Mouse (Mus musculus) cerebellum, postnatal 10 days (tissue): ENCODE measurements around the gene Rnf114.

Source experiments
- DNase-seq, 2 experiments: peaks; one replicate each; pipeline ENCODE4 v3.0.0; 2021; ENCODE audit warnings: mixed read lengths in 2 of 2

The Rnf114 gene

DNA sequence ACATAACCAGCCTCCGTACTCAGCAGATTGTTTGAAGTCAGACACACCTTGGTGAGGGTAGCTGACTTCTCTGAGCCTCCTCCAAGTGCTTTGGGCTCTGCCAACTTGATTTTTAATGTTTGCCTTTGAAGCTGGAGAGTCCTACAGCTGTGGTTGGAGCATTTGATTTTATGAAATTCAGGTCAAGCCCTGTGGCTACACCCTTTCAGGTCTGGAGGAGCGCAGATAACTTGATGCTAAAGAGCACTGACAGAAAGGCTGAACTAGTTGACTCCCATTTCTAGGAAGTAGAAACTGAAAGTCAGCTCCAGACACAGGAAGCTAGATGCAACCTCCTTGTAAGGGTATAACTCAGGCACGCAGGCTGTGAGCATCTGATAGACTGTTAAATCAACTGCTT is 12.7 kb downstream of the Rnf114 start:
- DNase-seq = no peak

- DNase-seq = no peak
These were observed 14.3 kb downstream of the Rnf114 start for GRCm38 (mm10) chr2:167506546-167507260.

- DNase-seq = no peak
These were observed 15.4 kb downstream of the Rnf114 start for GRCm38 (mm10) chr2:167507719-167508385.

DNA sequence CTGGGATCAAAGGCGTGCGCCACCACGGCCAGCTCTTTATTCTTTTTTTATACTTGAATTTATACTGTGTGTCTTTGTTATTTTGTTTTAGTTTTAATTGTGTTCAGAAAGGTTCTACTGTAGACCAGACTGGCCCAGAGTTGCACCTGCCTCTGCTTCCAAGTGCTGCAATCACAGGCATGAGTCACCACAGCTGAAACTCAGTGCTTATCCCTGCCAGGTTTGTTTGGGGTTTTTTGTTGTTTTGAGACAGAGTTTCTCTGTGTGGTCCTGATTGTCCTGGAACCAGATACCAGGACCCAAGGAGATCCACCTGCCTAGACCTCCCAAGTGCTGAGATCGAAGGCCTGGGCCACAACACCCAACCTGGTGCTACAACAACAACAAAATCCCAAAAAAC is 16.1 kb downstream of the Rnf114 start:
- no peak for DNase-seq

- no peak for DNase-seq
These were observed 18.0 kb downstream of the Rnf114 start for GRCm38 (mm10) chr2:167510485-167510884.

GRCm38 (mm10) chr2:167512365-167512764 is 19.9 kb downstream of the Rnf114 start:
- DNase-seq = peak in 1 of 2 experiments; percentile 50

GRCm38 (mm10) chr2:167512970-167513369 is 20.5 kb downstream of the Rnf114 start:
- no peak for DNase-seq

DNA sequence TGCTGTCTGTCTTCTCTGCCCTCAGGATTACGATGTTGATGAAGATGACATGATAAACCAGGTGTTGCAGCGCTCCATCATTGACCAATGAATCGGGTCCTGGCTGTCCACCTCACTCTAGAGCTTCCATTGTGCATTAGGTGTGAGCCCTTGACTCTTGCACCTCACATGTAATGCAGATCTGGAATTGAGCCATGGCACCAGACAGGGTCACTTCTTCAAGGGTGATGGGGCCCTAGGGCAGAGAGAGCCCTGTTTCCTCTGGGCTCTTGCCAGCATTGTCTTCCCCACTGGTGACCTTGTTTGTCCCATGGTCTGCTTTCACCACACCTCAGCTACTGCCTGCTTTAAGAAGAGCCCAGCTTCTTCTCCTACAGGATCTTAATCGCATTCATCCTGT is 22.2 kb downstream of the Rnf114 start:
- no peak for DNase-seq

GRCm38 (mm10) chr2:167515688-167516087 is 23.2 kb downstream of the Rnf114 start:
- DNase-seq = no peak

DNA sequence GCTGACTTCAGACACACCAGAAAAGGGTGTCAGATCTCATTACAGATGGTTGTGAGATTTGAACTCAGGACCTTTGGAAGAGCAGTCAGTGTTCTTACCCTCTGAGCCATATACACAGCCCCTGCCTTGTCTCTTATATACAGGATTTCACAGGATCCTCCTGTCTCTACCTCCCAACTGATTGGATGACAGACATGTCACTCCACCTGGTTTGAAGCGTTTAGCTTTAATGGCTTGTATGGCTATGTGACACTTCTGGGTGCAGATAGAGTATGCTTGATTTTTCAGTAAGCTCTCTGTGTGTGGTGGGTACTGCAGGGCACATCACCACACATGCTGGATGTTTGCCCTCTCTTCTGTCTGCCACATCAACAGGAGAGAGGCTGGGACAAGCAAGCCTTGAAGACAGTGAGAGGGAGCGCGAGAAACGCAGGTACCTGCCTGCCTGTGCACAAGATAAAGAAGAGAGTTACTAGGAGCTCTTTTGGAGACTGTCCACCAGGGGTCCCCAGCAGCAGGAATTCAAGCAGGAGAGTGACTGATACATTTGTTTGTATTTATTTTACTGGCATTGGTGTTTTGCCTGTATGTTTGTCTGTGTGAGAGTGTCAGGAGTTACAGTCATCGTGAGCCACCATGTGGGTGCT is 27.3 kb downstream of the Rnf114 start:
- no peak for DNase-seq

DNA sequence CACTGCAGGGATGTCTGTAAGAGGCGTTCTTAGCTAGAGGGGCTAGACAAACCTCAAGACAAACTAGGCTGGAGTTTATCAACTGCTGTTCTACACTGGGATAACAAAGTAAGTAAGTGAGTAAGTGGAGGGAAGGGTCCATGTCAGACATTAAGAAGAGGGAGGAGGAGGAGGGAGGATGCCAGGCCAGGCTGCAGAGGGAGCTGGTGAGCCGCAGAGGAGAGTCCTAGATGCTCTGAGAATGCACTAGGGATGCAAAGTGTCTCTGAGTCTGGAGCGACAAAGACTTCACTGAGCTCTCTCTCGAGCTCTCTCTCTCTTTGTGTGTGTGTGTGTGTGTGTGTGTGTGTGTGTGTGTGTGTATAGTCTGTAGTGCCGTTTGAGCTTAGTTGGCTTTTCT is 35.8 kb downstream of the Rnf114 start:
- DNase-seq = peak; percentile 59 to 64

GRCm38 (mm10) chr2:167529935-167530513 is 37.6 kb downstream of the Rnf114 start:
- DNase-seq = no peak

- no peak for DNase-seq
These were observed 38.1 kb downstream of the Rnf114 start for GRCm38 (mm10) chr2:167530536-167530935.

- peak; percentile 79 to 83 for DNase-seq
These were observed 39.7 kb downstream of the Rnf114 start for GRCm38 (mm10) chr2:167532131-167532530.

DNA sequence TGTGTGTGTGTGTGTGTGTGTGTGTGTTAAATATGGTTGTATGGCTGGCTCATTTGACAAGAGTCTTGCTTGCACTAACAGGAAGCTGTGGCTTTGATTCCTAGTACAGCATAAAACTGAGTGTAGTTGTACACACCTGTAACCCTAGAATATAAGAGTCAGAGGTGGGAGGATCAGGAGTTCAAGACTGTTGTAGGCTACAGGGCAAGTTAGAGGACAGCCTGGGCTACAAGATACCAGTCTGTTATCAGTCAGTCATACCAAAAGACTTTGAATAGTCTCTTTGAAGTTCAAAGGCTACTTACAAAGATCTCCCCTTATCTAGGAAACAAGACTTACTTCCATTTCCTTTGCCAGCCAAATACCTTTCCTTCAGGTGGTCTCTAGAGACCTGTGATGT is 41.4 kb downstream of the Rnf114 start:
- DNase-seq = no peak

DNA sequence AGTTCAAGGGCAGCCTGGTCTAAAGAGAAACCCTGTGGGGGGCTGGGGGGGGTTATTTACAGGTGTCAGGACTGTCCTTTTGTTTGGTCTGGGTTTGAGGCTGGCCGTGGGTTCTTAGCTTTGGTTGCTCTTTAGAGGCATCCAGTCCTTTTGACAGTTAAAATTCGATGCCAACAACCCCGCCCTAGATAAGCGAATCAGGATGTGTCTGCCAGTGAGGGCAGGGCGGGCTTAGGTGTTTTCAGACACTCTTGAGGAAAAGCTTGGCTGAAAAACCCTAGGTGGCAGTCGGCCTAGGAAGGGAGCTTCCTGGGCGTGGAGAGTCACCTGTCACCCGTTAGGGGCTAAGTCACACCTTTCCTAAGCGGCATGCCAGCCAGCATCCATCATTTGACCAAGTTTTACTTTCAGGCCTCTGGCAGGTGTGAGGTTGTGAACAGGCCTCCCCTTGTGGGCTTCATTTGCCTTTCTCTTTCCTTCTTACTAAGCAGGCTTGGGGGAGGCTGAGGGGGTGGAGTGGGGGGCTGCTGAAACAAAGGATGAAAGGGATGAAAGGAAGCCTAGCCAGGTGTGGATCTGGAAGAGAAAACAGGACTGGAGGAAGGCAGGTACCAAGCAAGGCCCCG is 44.0 kb downstream of the Rnf114 start:
- no peak for DNase-seq

GRCm38 (mm10) chr2:167537476-167538297 is 45.2 kb downstream of the Rnf114 start, which contains the start of gene Snai1:
Gene Snai1, plus strand, starts transcription at chr2:167538195.
- DNase-seq = peak; percentile 94 to 95

DNA sequence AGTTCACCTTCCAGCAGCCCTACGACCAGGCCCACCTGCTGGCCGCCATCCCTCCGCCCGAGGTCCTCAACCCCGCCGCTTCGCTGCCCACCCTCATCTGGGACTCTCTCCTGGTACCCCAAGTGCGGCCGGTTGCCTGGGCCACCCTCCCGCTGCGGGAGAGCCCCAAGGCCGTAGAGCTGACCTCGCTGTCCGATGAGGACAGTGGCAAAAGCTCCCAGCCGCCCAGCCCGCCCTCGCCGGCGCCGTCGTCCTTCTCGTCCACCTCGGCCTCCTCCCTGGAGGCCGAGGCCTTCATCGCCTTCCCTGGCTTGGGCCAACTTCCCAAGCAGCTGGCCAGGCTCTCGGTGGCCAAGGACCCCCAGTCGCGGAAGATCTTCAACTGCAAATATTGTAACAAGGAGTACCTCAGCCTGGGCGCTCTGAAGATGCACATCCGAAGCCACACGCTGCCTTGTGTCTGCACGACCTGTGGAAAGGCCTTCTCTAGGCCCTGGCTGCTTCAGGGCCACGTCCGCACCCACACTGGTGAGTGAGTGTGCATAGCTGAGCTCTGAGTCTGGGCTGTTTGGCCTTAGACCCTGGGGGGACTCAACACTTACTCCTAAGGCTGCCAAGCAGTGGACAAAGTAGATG is 46.3 kb downstream of the Rnf114 start:
- no peak for DNase-seq

DNA sequence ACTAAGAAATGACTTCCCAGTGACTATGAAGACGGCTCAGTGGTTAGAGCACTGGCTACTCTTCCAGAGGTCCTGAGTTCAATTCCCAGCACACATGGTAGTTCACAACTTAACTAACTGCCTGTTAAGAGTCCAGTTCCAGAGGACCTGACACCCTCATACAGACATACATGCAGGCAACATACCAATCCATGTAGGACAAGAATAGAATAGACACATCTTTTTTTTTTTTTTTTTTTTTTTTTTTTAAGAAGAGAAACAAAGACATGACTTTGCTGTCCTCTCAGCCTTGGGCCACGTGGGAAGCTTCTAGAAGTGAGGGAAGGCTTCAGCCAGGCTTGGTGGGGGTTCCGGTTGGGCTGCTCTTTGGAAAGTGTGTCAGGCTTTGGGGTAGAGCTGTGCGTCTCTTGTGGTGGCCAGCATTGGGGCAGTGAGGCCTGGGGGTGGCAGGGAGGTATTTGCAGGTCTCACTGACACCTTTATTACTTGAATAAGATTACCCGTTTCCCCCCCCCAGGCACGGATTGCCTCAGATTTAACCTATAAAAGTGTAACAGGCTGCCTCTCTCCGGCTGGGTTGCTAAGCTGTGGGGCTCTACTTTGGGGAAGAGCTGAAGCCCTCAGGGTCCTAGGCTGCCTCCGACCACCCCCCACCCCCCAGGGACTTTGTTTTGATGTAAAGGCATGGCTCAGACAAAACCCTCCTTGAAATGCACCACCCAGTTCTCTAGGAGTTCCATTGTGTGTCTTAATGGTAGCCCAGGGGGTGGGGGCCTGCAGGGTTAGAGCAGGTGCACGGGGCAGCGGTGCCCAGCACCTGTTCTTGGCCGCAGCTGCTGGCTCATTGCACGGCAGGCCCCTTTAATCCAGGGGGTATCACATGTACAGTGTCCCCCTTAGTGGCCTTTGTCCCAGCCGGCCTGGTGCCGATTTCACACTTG is 47.4 kb downstream of the Rnf114 start:
- no peak for DNase-seq

DNA sequence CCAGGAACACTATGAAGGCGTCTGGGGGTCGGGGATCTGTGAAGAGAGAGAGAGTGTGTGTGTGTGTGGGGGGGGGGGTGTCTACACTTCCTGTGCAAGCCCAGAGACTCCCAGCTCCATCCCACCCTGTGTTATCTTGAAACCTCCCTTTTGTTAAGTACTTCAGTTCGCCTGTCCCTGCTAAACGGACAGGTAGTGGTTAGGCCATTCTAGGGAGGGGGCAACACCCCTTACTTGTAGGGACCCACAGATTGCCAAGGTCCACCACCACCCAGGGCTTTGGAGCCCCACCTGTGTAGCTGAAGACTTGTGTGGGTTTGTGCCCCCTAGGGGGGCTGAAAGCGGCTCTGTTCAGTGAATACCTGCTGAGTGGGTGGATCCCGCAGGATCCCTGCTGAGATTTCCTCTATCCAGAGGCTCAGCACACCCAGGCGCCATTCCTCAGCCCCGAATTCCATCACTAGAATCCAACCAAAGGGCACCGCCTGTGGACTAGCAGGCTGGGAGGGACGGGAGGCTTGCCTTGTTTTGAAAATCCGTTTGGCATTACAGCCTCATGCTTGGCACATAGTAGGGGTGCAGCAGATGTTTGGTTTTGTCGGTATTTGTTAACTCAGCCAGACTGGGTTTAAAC is 48.1 kb downstream of the Rnf114 start:
- no peak for DNase-seq
